Mouse (Mus musculus) cerebral cortex, adult 2 months (tissue): ENCODE results near the gene Arnt.

Experiments
- WGBS: fragments of 180-500 bp; shearing (Covaris S2); methylation state at CpG from one replicate; pipeline ENCODE4 v1.1.7; 2018; 5-methylcytosine and 5-hydroxymethylcytosine counted together

Gene Arnt

DNA sequence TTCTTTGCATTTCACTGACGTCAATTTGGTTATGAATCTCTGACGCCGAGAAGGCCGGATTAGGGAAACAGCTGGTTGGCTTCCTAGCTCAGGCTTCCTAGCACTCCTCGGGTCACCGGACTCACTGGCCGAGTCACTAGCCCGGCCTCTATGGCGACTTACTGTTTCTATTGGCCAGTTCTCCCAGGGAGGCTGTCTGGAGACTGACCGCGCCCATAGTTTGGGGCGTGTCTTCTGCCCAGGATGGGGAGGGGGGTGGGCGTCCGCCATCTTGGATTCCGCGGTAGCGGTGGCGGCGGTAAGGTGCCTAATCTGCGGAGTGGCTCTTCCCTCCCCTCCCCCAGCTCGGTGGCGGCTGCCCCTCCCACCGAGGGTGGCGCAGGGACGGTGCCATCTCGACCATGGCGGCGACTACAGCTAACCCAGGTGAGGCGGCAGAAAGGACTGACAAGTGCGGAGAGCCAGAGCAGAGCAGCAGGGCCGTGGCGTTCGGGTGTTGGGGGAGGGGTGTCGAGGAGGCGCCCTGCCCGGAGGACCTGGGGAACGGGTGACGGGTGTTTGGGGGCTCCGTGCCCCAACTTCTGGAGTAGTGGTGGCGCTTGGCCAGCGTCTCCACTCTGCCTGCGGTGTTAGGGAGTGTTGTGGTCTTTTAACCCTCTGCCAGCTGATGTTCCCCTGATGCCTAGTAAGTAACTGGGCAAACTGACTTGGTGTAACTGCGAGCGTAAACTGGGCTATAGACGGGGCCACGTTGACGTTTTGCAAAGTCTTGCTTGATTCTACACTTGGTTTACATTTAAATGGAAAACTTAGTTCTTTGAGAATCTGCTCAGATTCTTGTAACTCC, at the start of gene Arnt:
TSS of gene Arnt (plus strand) at position 253 of the 847 bp plus-strand sequence.
- WGBS, result under 1% methylated on average over 47 of the region's 47 CpGs

DNA sequence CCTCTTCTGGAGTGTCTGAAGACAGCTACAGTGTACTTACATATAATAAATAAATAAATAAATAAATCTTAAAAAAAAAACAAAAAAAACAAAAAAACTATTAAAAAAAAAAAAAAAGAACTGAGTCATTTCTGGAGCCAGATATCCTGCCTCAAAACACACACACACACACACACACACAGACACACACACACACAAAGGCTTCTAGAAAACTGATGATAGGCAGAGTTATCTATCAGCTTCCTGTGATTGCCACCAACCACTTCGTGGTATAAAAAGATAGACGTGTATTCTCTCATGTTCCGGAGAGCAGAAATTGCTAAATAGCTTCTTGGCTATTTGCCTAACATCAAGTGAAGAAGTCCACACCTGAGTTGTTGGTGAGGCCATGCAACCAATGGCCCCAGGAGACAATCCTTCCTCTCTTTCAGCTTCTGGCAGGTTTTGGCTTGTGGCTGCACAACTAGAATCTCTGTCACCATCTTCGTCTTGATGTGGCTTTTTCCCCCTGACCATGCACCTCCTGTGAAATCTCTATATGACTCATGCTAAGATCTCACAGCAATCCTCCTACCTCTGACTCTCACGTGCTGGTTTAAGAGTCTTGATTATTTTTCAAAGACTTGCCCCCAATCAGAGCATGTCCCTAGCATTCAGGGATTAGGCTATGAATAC, 48.6 kb upstream of the Arnt start:
- WGBS, result 85% methylated on average over 5 of the region's 5 CpGs

DNA sequence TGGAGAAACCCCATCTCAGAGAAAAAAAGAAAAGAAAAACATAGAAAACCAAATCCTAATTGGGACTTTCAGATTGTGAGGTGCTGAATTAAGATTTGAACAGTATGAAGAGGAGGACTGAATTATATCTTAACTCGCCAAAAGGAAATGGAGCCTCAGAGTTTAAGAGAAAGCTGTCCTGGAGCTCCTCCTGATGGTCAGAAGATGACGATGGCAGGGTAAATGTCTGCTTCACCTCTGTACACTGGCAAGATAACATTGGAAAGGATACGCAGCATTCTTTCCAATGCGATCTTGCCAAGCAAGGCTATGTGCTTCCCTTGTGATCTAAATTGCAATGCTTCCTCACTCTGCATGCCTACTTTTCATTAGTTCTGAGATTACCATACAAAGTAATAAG, 39.8 kb upstream of the Arnt start:
- 70% methylated on average over 4 of the region's 4 CpGs for WGBS

DNA sequence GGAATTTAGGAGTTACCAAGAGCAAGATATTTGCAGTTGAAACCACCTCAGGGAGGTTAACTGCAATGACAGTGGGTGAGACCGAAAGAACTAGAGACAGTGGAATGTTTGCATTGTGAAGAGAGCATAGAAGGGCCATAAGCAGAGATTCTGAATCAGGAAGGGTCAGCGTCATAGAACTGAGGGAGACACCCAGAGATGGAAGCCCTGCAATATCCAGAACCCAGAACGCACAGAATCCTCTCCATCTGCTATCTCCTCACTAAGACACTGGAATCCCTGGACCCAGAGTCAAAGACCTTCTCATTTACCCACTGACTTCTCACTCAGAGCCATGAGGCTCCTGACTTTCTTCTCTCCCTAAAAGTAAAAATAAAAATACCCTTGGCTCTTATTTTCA, 31.4 kb upstream of the Arnt start, which contains the start of gene 4930558C23Rik:
TSS of gene 4930558C23Rik (minus strand) at position 101 of the 400 bp plus-strand sequence.
- 94% methylated on average over 3 of the region's 3 CpGs for WGBS

DNA sequence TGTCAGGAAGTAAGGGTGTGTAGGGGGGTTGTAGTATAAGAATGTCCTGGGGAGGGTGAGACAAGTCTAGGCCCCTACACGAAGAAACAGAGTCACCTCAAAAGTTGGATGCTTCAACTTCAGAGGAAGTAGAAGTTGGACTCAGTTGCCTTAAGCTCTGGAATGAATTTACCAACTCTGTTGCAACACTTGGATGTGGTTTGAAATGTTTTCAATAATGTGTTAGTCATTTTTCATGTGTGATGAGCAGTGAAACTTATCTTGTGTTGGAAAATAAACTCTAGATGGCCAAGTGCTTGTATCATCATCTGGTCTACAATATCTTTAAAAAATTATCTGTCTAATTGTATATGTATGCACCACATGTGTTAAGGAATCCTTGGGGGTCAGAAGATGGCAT, 26.5 kb upstream of the Arnt start:
- 82% methylated on average over 1 of the region's 1 CpGs for WGBS

DNA sequence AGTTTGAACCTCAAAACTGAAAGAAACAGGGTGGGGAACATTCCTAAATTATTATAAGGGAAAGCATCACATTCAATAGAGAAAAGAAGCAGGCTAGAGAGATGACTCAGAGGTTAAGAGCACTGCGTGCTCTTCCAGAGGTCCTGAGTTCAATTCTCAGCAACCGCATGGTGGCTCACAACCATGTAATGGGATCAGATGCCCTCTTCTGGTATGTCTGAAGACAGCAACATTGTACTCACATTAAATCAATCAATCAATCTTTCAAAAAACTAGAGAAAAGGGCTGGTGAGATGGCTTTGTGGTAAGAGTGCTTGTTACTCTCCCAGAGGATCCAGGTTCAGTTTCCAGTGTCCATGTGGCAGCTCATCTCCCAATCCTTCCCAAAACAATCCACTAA, 25.3 kb upstream of the Arnt start:
- 89% methylated on average over 2 of the region's 2 CpGs for WGBS

DNA sequence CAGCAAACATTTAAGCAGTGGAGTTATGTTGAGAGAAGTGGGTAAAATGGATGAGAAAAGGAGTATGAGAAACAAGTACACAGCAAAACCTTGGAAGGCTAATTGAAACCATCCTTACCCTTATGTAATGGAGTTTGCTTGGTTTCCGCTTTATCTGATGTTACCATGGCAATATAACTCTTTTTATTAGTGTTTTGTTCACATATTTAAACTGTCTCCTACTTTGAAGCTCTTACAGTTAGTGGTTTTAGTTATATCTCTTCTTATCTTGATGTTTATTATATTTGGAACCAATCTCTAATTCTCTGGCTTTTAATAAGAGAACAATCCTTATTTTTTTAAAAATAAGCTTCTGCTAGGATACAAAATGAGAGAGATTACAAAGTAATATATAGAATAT, 21.9 kb upstream of the Arnt start:
- 85% methylated on average over 1 of the region's 1 CpGs for WGBS

DNA sequence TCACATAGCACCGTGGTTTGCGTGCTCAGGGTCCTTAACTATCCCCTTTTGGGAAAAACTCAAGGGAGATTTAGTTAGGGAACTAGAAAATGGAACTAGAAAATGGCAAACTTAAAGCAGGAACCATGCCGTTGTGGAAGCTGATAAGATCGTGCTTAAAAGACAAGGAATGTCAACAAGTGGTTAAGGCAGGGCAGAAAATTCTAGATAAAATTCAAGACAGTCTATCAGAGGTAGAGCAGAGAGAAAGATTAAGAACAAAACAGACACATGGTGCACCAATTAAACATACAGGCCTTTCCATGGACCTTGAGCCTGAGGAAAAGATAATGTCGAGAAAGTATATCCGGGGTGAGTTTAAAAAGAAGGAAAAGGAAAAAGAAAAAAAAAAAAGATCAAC, 16.3 kb upstream of the Arnt start:
- WGBS, result 95% methylated on average over 6 of the region's 6 CpGs

DNA sequence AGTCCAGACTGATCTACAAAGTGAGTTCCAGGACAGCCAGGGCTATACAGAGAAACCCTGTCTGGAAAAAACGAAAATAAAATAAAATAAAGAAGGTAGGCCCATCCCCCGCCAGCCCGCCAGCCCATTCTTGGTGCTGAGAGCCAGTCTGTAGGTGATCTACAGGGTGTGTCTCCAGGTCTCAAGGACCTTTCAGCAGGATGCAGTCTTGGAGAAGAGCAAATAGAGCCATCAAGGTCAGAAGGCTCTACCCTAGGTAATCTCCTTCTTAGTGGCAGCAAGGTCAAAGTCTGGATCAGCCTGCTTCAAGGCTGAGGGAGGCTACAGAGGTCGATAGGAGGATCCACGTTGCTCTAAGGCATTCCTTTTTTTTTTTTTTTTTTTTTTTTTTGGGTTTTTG, 7.7 kb upstream of the Arnt start:
- whole genome bisulfite sequencing, result 88% methylated on average over 5 of the region's 5 CpGs

DNA sequence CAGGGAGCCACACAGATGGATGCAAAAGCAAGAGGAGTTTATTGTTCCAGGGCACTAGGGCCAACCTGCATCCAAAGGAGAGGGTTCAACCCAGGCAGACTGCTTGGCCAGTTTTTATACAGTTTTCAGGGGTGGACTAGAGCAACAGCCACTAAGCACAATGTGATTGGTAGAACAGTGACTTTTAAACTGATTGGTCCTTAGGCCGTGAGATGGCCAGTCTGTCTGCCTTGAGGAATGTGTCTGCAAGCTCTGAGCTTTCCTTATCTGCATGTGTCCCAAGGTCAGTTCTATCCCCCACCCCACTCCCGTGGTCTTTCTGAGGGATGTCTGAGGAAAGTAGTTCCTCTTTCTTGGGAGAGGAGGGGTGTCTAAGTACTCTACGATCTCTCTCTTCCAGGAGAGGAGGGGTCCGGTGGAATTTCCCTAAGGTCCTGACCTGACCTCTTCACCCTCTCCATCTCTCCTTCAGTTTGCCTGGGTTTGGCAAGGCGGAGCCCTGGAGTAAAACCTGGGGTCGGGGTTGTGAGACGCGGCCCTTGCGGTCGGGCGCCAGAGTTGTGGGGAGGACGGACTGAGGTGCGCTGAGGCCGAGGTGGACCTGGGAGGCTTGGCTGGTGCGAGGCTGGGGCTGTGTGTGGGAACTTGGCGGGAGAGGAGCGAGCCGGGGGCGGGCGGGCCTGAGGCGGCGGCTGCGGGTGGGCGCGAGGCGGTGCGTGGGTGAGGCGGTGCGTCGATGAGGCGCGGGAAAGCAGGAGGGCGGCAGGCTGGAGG, 6.9 kb upstream of the Arnt start:
- 42% methylated on average over 11 of the region's 33 CpGs for WGBS

DNA sequence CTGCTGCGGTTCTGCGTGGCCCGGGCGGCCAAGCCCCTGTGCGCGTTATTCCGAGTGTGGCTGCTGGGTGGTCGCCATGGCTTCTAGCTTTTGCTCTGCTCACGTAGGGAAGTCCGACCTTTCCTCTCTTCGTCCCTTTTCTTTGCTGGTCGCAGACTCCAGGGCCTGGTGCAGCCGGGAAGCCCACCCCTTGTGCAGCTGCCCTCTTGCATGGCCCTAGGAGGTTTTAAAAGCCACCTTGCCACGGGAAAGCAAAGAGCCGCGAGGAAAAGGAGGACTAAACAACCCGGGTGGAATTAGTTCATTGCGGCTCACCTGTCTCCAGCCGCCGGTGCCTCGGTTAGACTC, 6.3 kb upstream of the Arnt start:
- 28% methylated on average over 16 of the region's 21 CpGs for WGBS

DNA sequence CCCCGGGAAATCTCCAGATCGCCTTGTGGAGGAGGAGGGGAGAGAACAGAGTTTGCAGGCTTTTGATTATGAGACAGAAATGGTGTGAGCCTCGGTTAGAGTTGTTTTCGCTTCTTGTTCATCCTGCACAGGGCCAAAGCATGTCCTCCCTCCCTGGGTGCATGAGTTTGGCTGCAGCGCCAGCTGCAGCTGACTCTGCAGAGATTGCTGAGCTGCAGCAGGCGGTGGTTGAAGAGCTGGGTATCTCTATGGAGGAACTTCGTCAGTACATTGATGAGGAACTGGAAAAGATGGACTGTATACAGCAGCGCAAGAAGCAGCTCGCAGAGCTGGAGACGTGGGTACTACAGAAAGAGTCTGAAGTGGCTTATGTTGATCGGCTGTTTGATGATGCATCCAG, 5.8 kb upstream of the Arnt start:
- 87% methylated on average over 5 of the region's 11 CpGs for WGBS

DNA sequence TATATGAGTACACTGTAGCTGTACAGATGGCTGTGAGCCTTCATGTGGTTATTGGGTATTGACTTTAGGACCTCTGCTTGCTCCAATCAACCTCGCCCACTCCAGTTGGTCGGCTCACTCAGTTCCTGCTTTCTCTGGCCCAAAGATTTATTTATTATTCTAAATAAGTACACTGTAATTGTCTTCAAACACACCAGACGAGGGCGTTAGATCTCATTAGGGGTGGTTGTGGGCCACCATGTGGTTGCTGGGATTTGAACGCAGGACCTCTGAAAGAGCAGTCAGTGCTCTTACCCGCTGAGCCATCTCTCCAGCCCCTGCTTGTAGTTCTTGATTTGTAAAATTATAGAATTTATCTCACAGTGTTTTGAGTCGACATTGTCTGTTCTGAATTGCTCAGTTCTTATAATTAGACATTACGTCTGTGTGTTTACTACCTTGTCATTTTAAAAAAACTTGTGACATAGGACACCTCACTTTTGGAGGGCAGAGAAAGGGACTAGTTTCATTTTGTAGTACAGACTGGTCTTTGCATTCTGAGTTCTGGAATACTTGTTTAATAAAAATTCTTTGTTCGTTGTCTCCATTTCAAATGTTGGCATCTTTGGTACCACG, 780 bp upstream of the Arnt start:
- 48% methylated on average over 10 of the region's 10 CpGs for WGBS

DNA sequence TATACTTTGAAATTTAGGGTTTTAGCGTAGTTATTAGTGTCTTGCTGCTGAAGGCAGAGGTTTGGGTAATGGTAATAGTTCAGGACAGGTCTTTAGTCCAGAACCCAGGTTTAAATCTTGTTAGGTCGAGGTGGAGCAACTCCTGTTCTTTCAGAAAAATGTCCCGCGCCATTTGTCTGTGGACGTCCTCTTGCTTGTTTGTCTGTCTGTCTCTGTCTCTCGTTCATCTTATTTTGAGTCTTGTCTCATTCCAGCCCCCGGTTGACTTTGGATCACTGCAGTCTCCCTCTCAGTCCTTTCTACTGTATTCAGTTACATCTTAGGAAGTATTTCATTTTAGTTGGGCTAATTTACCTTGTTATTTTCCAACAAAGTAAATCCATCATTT, 789 bp downstream of the Arnt start:
- WGBS, result 2% methylated on average over 7 of the region's 7 CpGs

DNA sequence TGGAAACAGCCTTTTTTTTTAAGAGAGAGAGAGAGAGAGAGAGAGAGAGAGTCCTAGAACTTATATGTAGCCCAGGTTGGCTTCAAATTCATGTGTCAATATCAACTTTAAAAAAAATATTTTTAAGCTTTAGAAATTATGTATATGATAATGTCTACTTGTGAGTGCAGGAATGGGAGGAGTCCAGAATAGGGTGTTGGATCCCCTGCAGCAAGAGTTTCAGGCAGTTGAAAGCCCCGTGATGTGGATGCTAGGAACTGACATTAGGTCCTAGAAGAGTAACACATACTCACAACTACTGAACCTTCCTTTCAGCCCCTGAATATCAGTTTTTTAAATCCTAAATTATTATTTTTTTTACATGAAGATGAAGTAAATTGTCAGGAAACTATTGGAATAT, 1.4 kb downstream of the Arnt start:
- 38% methylated on average over 1 of the region's 1 CpGs for WGBS

DNA sequence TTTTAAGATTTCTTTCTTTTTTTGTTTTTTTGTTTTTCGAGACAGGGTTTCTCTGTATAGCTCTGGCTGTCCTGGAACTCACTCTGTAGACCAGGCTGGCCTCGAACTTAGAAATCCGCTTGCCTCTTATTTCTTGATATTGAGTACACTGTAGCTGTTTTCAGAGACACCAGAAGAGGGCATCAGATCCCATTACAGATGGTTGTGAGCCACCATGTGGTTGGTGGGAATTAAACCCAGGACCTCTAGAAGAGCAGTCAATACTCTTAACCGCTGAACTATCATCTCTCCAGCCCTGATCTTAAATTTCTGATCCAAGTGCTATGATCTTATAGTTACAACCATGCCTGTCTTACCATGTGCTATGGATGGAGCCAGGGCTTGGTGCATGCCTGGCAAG, 4.4 kb downstream of the Arnt start:
- 97% methylated on average over 4 of the region's 4 CpGs for WGBS

DNA sequence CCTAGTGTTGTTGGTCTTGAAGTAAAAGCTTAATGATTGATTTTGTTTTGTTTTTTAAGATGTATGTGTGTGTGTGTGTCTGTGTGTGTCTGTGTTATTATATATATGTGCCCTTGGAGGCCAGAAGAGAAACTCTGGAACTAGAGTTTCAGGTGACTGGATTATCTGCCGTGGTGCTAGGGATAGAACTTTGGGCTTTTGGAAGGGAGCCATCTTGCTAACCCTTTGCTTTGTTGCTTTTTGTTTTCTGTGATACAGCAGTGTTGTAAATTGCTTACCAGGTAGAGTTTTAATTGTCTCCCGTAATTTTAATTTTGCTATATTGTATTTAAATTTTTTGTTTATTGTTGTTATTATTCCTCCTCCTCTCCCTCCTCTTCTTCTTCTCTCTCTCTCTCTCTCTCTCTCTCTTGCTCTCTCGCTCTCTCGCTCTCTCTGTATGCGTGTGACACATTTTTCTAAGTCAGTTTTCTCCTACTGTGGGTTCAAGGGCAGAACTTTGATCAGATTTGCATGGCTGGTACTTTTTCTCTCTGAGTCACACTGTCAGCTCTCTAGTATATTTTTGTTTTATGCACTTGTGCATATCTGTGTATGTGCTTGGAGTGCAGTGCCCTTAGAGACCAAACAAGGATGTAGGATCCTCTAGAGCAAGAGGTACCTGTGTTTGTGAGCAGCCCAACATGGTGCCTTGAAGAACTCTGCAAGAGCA, 8.4 kb downstream of the Arnt start:
- 73% methylated on average over 5 of the region's 5 CpGs for WGBS

DNA sequence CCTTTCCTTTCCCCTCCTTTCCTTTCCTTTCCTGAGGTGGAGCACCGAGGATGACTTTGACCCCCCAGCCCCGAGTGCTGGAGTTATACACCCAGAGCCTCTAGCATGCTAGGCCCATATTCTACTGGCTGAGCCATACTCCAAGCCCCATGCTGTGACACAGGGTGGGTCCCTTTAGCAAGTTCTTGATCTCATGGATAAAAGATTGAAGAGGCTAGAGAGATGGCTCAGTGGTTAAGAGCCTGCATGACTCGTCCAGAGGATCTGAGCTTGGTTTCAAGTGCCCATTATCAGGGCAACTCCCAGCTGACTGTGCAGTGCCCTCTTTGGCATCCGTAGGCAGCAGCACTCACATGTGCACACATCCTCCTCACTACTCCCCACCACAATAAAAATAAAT, 11.1 kb downstream of the Arnt start:
- WGBS, result 58% methylated on average over 4 of the region's 4 CpGs

DNA sequence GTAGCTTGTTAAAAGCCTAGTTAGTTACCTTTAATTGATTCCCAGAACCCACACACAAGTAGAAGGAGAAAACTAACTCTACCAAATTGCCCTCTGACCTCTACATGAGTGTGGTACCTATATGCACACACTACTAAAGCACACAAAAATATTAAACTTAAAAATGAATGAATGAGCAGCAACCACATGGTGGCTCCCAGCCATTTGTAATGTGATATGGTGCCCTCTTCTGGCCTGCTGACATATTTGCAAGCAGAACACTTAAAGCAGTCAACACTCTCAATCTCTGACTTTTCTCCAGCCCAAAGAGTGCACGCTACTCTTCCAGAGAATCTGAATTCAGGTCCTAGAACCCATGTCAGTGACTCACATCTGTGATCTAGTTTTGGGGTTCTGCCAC, 16.2 kb downstream of the Arnt start:
- 26% methylated on average over 1 of the region's 1 CpGs for WGBS

DNA sequence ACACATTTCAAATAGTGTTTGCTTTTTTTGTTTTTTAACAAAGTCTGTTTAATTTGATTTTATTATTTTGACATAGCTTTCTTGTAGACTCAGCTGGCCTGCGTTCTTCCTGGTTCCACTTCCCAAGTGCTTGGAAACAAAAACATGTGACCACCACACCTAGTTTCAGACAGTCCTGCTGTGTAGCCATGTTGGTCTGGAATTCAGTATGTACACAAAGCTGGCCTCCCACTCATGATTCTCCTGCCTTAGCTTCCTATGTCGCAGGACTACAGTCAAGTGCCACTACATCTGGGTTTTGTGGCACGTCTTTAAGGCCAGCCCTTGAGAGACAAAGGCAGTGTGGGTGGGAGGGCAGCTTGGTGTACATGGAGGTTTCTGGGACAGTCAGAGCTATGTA, 16.7 kb downstream of the Arnt start:
- 68% methylated on average over 3 of the region's 3 CpGs for WGBS

DNA sequence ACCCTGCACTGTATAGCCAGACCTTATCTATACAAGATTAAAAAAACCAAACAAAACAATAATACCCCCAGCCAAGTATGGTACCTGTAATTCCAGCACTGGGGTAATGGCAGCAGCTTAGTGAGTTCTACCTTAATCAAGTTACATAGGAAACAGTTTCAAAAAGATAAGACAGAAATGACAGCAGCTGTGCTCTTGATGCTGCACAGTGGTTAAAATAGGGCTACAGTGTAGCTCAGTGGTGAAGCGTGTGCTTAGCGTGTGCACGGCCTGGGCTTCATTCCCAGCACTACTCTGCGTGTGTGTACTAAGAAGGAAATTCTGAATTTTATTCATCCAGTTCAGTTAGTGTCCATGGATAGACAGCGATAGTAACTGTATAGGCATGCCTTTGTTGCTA, 22.2 kb downstream of the Arnt start:
- 97% methylated on average over 5 of the region's 5 CpGs for WGBS

DNA sequence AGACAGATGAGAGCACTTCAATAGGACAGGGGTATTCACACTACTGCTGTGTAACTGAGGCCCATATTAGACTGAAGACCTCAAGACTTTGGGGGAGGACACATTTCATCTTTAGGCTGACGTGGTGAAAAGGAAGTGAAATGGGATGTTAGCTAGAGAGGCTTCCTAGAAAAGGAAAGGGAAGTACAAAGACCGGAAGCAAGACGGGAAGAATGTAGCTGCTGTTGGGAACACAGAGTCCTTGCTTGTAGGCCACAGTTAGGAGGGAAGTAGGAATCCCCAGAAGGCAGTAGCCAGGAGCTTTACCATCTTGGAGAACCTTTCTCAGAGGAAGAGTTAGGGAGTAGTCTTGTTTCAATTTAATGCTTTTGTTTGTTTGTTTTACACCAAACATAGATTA, 23.6 kb downstream of the Arnt start:
- 66% methylated on average over 3 of the region's 3 CpGs for WGBS
